Mouse (Mus musculus): ENCODE results near the gene Dtx2. TPM values are rescaled to one million over a fixed set of nuclear protein-coding genes. Genes with fewer than 3 reads are reported as not detected.
A peak's percentile ranks its signal among the peaks of the same experiment; 100 is the strongest.
"Not testable (repeated sequence)": the region's sequence is repeated elsewhere in the genome, so short reads cannot be mapped to it uniquely, and the experiment has no call there.

Gene Dtx2
- total RNA-seq, 1 experiment from 2014 or later = 4.8 TPM

- no peak for ATAC-seq (replicated peaks; ENCODE audit: low read depth, poor library complexity, severe bottlenecking)
These were observed 24.1 kb downstream of the Dtx2 start for GRCm38 (mm10) chr5:136018726-136019125.

DNA sequence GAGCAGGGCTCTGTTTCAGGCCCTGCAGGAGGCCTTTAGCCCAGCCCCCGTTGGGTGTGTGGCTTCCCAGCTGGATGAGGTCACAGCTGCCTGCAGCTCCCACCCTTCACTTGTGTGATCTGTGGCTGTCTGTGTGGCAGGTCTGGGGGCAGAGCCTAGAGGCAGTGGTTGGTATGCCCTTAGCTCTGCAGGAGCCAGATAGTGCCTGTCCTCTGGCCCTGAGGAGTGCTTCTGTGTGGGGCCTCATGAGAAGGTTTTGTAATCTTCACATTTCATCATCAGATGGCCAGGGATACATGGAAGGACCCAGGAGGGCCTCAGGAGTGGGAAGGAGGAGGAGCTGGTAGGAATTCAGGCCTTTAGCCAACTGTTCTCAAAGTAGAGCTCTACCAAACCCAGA, 25.3 kb downstream of the Dtx2 start:
- ATAC-seq (replicated peaks; ENCODE audit: low read depth, poor library complexity, severe bottlenecking) = peak; percentile 42; the same call in 1 of the 2 replicates

- no peak for ATAC-seq (replicated peaks; ENCODE audit: low read depth, poor library complexity, severe bottlenecking)
These were observed 31.1 kb downstream of the Dtx2 start for GRCm38 (mm10) chr5:136025712-136026111.

DNA sequence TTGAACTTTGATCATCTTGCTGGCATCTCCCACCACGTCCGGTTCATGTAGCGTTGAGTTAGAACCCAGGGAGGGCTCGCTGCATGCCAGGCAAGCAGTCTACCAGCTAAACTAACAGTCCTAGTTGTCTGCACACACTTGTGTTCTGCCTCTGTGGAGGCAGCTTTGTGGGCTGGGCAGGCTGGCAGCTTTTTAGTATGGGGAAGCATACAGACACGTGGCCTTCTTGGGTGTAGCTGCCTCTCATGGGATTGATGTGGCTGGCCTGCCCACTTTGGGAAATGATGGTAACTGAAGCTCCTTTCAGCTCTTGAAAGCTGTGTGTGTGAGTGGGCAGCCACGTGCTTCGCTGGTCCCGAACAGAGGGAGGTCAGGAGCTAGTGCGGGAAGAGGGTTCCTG, 32.3 kb downstream of the Dtx2 start:
- ATAC-seq (replicated peaks; ENCODE audit: low read depth, poor library complexity, severe bottlenecking) = no peak

DNA sequence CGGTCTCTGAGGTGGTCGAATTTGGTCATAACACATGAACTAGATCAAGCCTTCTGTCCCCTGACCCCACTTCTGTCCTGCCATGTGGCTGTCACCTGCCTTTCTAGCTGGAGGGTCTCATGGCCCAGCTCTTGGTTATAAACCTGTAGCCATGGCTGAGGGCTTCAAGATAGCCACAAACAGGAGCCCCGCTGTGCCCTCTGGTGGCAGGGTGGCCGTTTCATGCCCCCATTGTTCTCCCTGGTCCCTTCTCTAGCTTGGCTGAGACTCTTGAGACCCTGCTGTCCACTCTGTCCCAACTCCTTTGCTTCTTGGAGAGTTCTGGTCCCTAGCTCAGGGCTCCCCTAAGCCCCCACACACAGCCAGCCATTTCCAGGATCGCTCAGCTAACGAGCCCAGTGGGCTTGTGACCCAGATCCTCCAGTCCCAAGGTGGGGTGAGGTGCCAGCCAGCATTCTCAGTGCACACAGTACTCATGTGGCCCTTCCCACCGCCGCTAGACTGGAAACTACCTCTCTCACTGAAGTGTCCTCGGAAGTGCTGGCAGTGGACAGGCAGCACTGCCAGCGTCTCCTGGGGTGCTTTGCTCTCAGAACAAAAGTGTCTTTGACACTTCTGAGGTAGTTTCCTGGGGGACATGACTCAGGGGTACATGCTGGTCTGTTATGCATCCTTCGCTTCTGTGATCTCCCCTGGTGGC, 33.2 kb downstream of the Dtx2 start:
- no peak for ATAC-seq (replicated peaks; ENCODE audit: low read depth, poor library complexity, severe bottlenecking)

- no peak for ATAC-seq (replicated peaks; ENCODE audit: low read depth, poor library complexity, severe bottlenecking)
These were observed 40.3 kb downstream of the Dtx2 start for GRCm38 (mm10) chr5:136034868-136035267.

DNA sequence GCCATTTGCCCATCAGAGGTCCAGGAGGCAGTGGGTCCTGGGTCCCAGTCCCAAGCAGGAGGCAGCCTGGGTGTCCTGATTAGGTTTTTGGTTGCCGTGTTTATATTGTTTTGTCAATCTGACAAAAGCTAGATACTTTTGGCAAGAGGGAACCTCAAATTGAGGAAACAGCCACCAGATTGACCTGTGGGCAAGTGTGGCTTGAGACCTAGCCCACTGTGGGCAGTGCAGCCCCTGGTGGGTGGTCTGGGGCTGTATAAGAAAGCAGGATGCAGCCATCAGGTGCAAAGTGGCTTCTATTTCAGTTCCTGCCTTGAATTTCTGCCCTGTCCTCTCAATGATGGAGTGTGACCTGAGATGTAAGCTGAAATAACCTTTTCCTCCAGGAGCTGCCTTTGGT, 40.7 kb downstream of the Dtx2 start:
- ATAC-seq (replicated peaks; ENCODE audit: low read depth, poor library complexity, severe bottlenecking) = no peak

GRCm38 (mm10) chr5:136036667-136037066, 42.1 kb downstream of the Dtx2 start:
- ATAC-seq (replicated peaks; ENCODE audit: low read depth, poor library complexity, severe bottlenecking) = no peak

GRCm38 (mm10) chr5:136038258-136039214, 43.9 kb downstream of the Dtx2 start, which contains the start of gene Upk3b:
Upk3b (plus strand) TSS chr5:136038496.
- no peak for ATAC-seq (replicated peaks; ENCODE audit: low read depth, poor library complexity, severe bottlenecking)

- ATAC-seq (replicated peaks; ENCODE audit: low read depth, poor library complexity, severe bottlenecking) = peak; percentile 88
These were observed 45.6 kb downstream of the Dtx2 start for GRCm38 (mm10) chr5:136040210-136040609.

- no peak for ATAC-seq (replicated peaks; ENCODE audit: low read depth, poor library complexity, severe bottlenecking)
These were observed 46.7 kb downstream of the Dtx2 start for GRCm38 (mm10) chr5:136041260-136041659.

GRCm38 (mm10) chr5:136041666-136042065, 47.1 kb downstream of the Dtx2 start:
- no peak for ATAC-seq (replicated peaks; ENCODE audit: low read depth, poor library complexity, severe bottlenecking)

GRCm38 (mm10) chr5:136044865-136045264, 50.3 kb downstream of the Dtx2 start:
- no peak for ATAC-seq (replicated peaks; ENCODE audit: low read depth, poor library complexity, severe bottlenecking)

- peak; percentile 57 for ATAC-seq (replicated peaks; ENCODE audit: low read depth, poor library complexity, severe bottlenecking)
These were observed 50.8 kb downstream of the Dtx2 start for GRCm38 (mm10) chr5:136045408-136045807.

- ATAC-seq (replicated peaks; ENCODE audit: low read depth, poor library complexity, severe bottlenecking) = peak; percentile 84
These were observed 51.4 kb downstream of the Dtx2 start for GRCm38 (mm10) chr5:136045987-136046386.

DNA sequence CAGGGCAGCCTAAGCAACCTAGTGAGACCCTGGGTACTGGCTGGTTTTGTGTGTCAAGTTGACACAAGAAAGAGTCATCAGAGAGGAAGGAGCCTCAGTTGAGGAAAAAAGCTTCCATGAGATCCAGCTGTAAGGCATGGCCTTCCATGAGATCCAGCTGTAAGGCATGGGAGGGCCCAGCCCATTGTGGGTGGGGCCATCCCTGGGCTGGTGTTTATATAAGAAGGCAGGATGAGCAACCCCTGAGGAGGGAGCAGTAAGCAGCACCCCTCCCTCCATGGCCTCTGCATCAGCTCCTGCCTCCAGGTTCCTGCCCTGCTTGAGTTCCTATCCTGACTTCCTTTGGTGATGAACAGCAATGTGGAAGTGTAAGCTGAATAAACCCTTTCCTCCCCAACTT, 53.9 kb downstream of the Dtx2 start:
- not testable (repeated sequence) for ATAC-seq (replicated peaks; ENCODE audit: low read depth, poor library complexity, severe bottlenecking)

- ATAC-seq (replicated peaks; ENCODE audit: low read depth, poor library complexity, severe bottlenecking) = no peak
These were observed 55.3 kb downstream of the Dtx2 start for GRCm38 (mm10) chr5:136049926-136050325.

DNA sequence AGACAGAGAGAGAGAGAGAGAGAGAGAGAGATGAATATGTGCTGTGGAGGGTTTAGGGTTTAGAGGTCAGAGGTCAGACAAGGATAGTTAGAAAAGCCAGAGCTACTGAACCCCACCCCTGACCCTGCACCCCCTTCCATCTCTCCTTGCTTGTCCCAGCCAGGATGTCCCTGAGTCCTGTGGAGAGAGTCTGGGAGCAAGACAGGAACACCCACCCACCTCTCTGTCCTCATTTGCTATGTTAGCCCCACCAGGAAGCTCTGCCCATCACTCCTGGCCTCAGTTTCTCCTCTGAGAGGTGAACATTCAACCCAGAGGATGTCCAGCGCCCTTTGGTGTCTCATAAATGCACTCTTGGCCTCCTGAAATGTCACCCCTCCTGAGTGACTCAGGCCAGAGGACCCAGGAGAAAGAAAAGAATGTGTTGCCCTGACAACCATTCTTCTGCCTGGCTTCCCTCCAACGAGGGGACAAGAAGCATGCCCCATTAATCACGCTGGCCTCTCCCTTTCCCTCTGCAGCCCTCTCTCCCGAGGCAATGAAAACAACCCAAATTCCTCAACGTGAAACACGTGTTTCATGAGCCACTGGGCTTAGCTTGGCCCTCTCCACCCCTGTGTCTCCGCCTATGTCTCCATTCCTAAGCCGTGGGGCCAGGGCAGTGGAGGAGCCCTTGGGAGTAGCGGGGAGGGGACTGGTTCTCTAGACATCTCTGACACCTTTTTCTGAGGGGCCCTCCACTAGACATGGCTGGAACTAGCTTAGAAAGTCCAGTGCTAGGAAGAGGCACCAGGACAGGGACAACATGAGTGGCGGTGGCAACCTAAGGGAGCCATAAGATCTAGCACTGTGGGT, 56.9 kb downstream of the Dtx2 start:
- no peak for ATAC-seq (replicated peaks; ENCODE audit: low read depth, poor library complexity, severe bottlenecking)

- ATAC-seq (replicated peaks; ENCODE audit: low read depth, poor library complexity, severe bottlenecking) = no peak
These were observed 58.5 kb downstream of the Dtx2 start for GRCm38 (mm10) chr5:136052861-136053655.
